Mouse (Mus musculus): ENCODE data around the gene Farp1.

Gene Farp1

DNA sequence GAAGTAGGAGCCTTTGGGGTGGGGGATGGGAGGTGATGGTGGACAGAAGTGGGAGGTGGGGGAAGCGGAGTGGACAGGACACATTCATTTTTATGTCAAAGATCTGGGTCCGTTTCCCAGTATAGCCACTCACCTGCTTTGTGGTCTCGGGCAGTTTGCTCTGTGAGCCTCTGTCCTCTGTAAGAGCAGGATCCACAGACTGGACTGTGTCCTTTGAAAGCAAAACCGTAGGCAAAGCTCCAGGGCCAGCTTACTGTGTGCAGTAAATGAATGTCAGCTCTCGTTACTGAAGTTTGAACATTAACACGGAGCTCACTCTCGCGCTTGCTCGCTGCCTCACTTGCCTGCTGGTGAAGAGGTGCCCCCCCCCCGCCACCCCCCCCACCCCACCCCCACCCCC is 110.7 kb downstream of the Farp1 start:
- no peak for DNase-seq (ENCODE audit: low read depth, low spot score)

DNA sequence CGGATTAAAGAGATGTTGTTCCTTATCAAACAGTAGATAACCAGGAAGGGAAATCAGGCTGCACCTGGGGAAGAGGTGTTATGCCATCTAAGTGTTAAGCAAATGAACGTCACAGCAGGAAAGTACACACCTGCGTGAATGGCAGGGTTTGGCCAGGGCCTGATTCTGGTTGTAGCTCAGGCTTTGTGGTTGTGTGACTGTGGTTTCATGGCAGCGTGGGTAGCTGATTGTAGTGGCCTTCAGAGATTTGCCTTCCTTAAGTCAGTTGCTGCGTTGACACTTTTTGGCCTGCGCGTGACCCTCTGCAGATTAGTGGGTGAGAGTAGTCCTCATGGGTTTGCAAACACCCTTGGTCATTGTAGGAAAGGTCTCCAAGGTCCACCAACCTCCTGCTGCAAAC is 111.2 kb downstream of the Farp1 start:
- DNase-seq (ENCODE audit: low read depth, low spot score), result no peak

DNA sequence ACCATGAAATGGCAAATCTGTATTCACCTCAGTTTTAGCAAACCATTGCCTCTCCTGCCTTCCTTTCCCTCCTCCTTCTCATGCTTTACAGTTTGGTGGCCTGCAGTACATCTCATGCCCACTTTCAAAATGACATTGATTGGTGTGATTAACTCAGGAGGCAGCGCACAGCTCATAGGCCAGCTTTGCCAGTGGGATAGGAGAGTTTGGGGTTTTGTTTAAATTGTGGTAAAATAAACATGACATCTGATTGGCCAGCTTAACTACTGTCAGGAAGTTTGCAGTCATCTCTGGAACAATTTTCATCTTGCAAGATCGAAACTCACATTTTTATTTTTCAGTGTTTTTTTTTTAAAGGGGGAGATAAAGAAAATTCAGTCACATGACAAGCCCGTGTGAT is 112.0 kb downstream of the Farp1 start:
- no peak for DNase-seq (ENCODE audit: low read depth, low spot score)

DNA sequence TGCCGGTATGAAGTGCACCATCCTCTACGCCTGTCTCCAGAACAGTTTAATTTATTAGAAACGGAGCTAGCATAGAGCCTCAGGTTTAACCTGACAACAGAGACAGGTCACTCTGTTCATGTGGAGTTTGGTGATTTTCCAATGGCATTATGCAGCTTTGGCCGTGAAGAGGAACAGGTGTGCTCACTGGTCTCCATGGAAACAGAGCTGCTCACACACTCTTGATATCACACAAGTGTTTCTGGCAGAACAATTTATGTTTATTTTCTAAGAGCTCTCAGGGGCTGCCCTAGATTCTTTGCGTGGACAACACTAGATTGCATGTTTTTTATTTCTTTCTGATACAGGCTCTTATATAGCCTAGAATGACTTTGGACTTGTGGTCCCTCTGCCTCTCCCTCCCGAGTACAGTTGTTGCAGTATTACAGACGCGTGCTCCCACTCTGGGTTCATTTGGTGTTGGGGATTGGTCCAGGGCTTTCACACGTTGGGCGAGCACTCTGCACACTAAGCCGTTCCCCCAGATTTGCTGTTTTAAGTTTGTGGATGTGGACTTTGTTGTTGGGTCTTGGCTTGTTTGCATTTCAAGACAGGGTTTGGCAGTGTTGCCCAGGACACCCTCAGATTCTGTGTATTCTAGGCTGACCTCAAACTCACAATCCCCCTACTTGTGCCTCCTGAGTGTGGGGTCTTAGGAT is 113.2 kb downstream of the Farp1 start:
- no peak for DNase-seq (ENCODE audit: low read depth, low spot score)

DNA sequence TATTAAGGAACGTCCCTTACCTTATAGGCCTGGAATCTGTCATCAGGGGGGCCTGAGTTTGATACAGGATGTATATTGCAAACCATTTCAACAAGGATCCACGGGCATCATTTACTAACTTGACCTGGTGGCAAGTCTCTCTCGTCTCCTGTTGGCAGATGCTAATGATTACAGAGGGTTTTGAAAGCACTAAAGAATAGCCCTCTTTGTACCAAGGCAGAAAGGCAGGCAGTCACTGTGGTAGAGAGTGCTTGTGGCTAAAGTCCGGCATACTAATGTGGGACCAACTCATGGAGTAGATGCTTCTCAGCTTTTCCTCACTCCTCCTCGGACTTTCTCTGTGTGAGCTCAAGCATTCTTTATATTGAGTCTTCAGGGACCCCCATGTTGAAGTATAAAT is 115.0 kb downstream of the Farp1 start:
- DNase-seq (ENCODE audit: low read depth, low spot score), result no peak

DNA sequence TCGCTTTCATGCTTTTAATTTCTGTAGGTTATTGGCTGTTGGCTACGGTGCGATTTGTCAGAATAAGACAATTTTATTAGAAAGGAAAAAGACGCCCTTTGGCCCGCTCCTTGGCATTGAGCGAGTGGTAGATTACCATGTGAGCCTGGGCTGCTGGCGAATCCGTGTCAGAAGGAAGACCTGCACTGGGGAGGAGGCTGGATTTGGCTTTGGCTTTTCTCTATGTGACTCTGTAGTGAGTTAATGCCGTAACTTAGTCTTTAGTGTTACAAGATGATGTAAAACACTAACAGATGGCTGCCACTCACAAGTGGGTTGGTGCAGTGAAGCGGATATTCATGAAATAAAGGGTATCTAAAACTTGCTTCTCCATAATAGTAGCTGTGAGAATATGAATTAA is 116.8 kb downstream of the Farp1 start:
- DNase-seq (ENCODE audit: low read depth, low spot score), result no peak

DNA sequence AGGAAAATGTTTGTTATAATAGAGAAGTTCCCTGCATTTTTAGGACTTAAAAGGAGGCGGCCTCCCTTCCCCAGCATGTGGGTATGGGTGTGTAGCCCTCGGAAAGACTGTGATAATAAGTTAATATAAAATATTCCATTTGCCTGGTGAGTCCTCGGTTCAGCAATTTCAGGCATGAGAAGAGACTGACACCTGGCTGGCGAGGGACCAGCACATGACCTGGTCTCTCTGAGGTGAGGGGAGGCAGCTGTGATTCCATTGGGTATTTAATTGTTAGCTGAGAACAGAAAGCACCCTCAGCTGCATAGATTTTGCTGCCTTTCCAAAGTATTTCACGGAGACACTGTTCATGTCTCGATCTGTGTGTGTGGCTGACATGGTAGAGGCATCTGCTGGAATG is 117.8 kb downstream of the Farp1 start:
- DNase-seq (ENCODE audit: low read depth, low spot score), result no peak

DNA sequence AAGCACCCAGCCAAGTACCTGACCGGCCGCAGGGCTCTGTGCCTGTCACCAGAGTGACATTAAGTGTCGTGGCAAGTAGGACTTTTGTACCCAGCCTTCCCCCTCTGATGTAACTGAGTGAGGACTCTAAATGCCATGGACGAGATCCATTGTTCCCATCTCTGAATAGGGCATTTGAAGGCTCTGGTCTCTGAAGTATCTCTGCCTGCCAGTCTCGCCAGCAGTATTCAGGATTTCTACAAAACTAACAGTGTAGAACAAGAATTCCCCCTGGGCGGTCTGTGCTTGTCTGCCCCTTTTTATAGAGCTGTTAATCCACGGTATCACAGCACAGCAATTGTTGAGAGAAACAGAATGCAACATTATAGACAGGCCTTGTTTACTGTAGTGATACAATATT is 118.3 kb downstream of the Farp1 start:
- DNase-seq (ENCODE audit: low read depth, low spot score), result no peak

DNA sequence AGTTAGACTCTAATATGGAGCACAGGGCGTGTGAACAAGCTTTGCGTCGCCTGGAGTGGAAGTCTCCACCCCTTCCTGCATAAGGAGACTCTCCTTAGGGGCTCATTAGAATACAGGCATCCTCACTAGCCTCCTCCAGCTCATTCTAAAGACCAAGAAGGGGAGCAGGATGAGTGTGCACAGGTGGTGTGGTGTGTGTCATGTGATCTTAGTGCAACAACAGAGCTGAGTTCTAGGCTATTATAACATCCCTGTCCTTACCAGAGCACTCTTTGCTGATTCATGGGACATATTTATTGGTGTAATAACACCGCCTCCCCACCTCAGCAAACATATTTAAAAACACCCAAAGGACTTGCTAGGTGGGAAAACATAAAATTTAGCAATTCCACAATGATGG is 120.2 kb downstream of the Farp1 start:
- DNase-seq (ENCODE audit: low read depth, low spot score), result no peak

DNA sequence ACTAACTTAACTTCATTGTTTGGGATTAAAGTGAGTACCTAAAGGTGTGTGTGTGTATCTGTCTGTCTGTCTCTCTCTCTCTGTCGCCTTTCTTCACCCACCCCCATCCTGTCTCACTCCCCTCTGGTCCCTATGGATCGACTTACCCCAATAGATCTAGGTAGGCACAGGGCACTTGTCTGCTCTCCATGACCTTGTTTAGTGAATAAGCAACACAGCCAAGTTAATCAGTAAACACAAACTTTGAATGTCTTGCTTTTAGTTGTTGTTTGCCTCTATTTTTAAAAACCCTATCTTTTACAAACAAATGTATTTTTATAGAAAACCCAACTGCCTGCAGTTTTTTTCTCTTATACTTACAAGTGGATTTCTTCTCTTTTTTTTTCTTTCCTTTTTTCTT is 123.6 kb downstream of the Farp1 start:
- DNase-seq (ENCODE audit: low read depth, low spot score), result no peak

DNA sequence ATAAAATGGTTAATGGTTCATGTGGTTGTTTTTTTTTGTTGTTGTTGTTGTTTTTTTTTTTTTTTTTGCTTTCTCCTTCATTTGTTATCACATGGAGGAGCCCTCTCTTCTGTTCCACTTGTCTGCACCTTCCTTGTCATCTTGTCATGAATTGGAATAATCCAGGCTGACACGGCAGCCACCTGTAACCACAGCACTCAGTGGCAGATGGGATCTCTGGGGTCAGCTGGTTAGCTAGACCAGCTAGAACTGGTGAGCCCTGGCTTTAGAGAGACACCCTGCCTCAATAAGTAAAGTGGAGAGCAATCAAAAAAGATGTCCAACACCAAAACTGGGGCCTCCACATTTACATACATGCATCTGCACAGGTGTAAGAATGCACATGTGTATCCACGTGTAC is 127.8 kb downstream of the Farp1 start:
- no peak for DNase-seq (ENCODE audit: low read depth, low spot score)

DNA sequence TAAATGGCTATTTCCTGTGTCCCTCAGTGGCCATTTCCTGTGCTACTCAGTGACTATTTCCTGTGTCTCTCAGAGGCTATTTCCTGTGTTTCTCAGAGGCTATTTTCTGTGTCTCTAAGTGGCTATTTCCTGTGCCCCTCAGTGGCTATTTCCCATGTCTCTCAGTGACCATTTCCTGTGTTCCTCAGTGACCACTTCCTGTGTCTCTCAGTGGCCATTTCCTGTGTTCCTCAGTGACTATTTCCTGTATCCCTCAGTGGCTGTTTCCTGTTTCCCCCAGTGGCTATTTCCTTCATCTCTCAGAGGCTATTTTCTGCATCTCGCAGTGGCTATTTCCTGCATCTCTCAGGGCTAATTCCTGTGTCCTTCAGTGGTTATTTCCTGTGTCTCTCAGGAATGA is 129.9 kb downstream of the Farp1 start:
- DNase-seq (ENCODE audit: low read depth, low spot score), result no peak

DNA sequence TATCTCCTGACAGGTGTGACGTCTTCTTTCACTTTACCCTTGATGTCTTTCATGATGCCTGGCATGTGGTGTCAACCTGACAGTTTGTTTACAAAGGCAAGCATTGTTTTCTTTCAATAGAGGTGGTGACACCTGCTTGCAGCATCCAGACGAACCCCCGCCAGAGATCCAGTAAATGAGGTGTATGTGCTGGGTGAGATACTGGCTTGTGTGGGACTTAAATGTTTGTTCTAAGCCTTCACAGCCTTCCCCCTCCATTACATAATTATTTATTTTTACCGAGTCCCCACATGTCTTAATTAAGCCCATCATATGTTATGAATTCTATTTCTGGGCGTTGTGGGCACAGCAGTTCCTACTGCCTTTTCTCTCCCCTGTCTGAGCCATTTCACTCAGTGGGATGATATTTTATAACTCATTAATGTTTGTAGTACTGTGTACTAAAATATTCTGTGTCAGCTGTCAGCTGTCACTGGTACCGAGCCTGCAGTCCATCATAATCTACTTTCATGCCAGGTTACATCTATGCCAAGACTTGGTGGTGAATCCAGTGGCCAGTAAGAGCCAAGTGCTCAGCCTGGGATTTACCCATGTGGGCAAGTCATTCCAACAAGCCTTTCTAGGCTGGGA is 130.5 kb downstream of the Farp1 start:
- DNase-seq (ENCODE audit: low read depth, low spot score), result no peak

DNA sequence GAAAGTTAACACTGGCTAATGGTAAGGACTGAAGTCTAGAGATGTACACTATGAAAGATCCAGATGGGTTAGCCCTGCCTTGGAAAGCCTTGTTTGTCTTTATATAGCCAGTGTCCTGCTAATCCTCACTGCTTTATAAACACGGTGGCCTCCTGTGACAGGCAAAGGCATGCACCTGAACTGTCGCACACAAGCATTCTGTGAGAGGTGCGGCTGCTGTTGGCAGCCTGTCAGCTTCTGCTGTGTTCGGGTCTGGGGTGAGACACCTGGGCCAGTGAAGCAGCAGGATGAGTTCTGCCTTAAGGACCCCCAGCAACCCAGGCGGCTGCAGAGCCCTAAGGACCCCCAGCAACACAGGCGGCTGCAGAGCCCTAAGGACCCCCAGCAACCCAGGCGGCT is 131.0 kb downstream of the Farp1 start:
- no peak for DNase-seq (ENCODE audit: low read depth, low spot score)

DNA sequence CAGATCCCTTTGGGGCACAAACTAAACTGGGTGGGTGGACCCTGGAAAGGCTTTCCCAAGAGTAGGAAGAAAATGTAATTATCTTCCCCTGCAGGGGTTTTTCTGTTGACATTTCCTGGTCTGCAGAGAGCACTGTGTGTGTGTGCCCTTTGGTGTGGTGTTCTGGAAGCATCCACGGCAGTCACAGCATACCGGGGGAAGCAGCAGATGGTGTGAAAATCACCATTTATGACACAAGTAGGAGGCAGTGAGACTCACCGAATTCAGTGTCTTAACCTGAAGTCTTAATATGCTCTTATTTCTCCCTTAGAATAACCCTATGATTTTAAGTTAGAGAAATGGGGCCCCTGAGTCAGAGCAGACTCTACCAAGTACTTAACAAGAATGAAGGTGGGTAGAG is 133.7 kb downstream of the Farp1 start:
- DNase-seq (ENCODE audit: low read depth, low spot score), result no peak

DNA sequence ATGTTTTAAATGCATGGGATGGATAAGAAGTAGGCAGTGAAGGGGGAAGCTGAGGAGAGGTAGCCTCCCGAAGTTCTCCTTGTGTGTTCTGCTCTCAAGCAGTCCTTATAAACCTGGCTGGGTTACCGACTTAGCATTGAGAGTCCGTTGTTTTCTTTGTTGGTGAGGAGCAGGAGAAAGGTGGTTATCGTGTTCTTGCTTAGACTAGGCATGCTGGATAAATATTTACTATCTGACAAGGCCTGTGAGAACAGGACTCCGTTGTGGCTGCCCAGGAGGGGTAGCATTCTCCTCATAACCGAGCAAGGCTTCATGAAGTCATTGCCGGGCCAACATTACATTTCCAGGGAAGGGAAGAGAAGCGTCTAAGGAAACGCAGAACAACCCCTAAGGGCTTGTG is 135.3 kb downstream of the Farp1 start:
- DNase-seq (ENCODE audit: low read depth, low spot score), result no peak

DNA sequence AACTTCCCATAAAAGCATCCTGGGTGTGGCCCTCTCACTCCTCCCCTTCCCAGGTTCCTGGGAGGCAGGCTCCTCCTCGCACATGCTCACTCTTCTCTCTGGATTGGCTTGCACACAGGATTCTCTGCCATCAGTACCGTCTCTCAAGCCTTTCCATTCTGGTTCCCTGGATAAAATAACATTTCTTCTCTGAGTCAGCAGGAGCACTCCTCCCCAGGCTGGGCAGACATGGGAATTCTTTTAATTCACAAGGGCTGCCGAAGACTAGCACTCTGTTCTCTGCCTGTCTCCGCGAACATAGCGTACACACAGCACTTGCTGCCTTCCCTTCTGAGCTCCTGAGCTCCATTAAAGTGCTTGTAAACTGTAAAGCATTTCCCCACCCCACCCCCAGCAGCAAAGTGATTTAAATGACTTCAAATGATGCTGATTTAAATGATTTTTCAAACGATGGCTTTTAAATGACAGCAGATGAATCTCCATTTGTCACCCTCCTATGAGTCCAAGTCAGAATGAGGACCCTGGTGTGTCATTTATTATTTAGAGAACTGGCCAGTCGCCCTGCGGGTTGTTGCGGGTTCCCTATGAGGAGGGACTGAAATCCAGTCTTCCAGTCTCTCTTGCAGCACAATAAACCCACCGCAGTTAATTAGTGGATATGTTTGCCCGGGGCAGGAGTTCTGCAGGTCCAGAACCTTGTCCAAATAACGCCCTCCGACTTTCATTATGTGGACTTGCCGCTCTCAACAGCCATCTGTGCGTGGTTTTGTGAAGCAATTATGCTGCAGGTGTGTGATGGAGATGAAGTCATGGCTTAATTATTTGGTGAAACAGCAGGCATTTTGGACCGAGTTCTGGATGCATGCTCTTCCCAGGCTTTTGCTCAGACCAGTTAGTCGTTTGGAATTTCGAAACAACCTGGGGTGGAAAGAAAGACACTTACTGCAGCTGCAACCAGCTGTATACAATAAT is 137.4 kb downstream of the Farp1 start:
- DNase-seq (ENCODE audit: low read depth, low spot score), result no peak

DNA sequence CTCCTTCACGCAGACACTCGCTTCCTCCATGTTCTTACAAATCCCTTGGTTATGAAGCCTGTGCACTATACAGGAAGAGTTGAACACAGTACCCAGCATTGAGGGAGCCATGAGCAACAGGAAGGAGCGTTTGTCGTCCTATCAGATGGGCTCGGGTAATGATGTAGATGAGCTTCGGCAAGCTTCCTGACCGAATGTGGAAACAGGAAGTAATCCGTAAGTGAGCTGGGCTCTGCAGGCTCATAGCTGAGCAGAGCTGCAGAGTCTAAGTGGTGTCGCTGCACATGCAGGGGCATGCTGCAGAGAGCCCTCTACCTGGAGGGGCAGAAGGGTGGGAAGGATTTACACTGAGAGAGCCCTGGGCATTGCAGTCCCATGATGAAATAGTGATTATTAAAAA is 140.4 kb downstream of the Farp1 start:
- no peak for DNase-seq (ENCODE audit: low read depth, low spot score)

DNA sequence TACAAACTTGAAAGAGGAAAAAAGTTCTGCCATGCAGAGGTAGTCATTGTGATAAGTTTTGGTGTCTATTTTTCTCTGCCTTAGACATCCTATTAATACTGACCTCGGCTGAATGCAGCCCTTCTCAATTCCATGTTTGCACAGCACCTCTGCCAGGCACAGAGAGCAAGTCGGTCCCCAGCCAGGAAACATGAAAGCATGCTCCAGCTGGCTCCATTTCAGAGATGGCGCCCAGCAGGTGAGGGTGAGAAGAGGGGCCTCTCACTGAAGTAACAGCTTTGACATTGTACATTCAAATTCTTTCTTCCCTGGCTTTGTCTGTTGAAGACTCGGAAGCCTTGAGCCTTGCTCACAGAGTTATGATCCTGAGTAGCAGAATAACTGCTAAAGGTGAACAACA is 140.9 kb downstream of the Farp1 start:
- no peak for DNase-seq (ENCODE audit: low read depth, low spot score)

DNA sequence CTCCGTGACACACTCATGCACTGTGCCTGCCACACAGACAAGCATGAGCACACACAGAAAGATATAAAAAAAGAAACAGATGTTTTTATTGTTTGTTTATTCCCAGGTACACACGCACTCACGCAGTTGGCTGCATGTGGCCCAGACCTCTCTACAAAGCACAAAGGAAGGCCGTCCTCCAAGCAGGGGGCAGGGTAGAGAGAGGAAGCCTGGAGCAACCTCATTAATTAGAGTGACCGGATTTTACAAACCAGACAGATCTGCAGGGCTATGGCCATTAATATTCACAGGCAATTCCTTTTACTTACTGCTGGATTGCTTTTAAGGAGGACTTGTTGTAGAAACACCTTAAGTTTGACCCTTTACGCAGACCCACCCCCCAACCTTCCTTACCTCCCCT is 142.9 kb downstream of the Farp1 start:
- no peak for DNase-seq (ENCODE audit: low read depth, low spot score)

DNA sequence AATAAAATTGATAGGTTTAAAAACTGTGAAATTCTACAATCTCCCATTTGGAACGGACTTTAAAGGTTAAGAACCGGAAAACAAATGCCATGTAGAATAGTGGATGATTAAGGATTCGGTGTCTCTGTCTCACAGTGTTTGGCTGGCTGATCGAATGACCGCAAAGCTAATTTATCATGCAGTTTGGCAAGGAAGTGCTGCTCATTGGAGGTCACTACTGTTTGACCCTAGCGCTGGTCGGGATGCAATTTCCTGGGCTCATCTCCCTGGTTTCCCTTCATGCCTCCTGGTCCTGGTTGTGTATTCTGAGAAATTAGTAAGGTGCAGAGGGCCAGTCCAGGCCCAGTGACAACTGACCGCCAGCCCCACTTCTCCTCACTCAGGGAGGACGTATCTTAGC is 145.6 kb downstream of the Farp1 start:
- no peak for DNase-seq (ENCODE audit: low read depth, low spot score)

DNA sequence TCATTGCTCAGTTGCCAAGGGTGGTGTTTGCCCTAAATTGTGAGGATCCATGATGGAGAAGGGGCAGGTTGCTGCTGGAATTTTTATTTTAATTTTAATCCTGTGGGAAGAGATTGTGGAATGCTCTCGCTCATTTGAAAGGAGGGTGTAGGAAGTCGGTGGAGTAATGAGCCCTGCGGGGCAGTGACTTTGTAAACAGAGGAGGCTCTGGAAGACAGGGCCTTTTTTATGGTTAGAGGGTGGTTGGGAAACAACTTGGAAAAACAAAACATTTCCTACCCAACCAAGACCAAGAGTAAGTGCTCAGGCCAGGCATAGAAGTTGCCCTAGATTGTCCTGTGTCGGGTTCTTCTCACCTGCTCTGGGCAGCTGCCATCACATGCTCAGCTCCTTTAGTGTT is 146.8 kb downstream of the Farp1 start:
- no peak for DNase-seq (ENCODE audit: low read depth, low spot score)

DNA sequence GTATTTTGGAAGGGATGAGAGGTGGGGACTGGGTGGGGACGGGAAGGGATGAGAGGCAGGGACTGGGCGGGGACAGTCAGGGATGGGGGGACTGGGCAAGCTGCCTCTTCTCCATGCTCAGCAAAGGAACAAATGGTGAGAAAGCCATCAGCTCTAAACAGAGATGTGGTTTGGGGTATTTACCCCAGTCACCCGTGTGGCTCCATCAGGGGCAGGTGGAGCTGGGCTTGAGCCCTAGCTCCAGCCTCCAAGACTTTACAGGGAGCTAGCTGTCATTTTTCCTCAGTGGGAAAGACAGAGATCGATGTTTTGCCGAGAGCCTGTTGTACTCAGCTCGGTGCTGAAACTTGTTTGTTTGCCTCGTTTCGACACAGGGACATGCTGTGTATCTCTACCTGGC is 148.0 kb downstream of the Farp1 start:
- DNase-seq (ENCODE audit: low read depth, low spot score), result no peak
